Comparison of ENCODE assay signal across 20 mouse cellular contexts in genomic region chr3:122718631-122719030, GRCm38 (mm10).
"Had no signal": no experiment of that assay in that cellular context is flagged by ENCODE, and none has a peak within 500 bp of the region (broad histone marks: within the 10 kb centered on the region; RNA-seq: fewer than 3 reads in every experiment).

No protein-coding gene starts in this region.

- H3K9ac ChIP-seq: limb, embryonic 12.5 days; limb, embryonic 15.5 days; liver, embryonic 14.5 days; liver, postnatal 0 days; lung, embryonic 14.5 days; midbrain, embryonic 12.5 days; midbrain, embryonic 15.5 days; neural tube, embryonic 13.5 days; stomach, embryonic 15.5 days had no signal

- H3K4me1 ChIP-seq: limb, embryonic 12.5 days; limb, embryonic 15.5 days; midbrain, embryonic 12.5 days; midbrain, embryonic 15.5 days; neural tube, embryonic 13.5 days; stomach, embryonic 15.5 days had no signal

- DNase-seq: kidney, adult 9 months; kidney, postnatal 14 days; kidney, postnatal 4 days; left cerebral cortex, postnatal 4 days; liver, postnatal 0 days; lung, embryonic 14.5 days; retina, postnatal 1 day; right cerebral cortex, postnatal 25 days; spleen, adult 18-20 months; thymus, postnatal 25 days had no signal

- H3K4me2 ChIP-seq: limb, embryonic 12.5 days; limb, embryonic 15.5 days; liver, embryonic 11.5 days; lung, embryonic 14.5 days; midbrain, embryonic 12.5 days; midbrain, embryonic 15.5 days; neural tube, embryonic 13.5 days; stomach, embryonic 15.5 days had no signal

- H3K36me3 ChIP-seq: limb, embryonic 12.5 days; limb, embryonic 15.5 days; midbrain, embryonic 12.5 days; midbrain, embryonic 15.5 days; neural tube, embryonic 13.5 days; stomach, embryonic 15.5 days had no signal

- ATAC-seq: liver, postnatal 0 days; lung, postnatal 0 days; midbrain, embryonic 15.5 days had no signal

- H3K9me3 ChIP-seq: limb, embryonic 12.5 days; limb, embryonic 15.5 days; midbrain, embryonic 12.5 days; midbrain, embryonic 15.5 days; neural tube, embryonic 13.5 days; stomach, embryonic 15.5 days had no signal

- H3K27me3 ChIP-seq: limb, embryonic 12.5 days; limb, embryonic 15.5 days; midbrain, embryonic 12.5 days; midbrain, embryonic 15.5 days; neural tube, embryonic 13.5 days; stomach, embryonic 15.5 days had no signal

- H3K27ac ChIP-seq: limb, embryonic 12.5 days; limb, embryonic 15.5 days; liver, embryonic 14.5 days; macrophage; midbrain, embryonic 12.5 days; midbrain, embryonic 15.5 days; neural tube, embryonic 13.5 days; stomach, embryonic 15.5 days had no signal

- H3K4me3 ChIP-seq: limb, embryonic 12.5 days; limb, embryonic 15.5 days; midbrain, embryonic 12.5 days; midbrain, embryonic 15.5 days; neural tube, embryonic 13.5 days; stomach, embryonic 15.5 days had no signal
